Mouse (Mus musculus): Measurements from ENCODE around the gene Commd9. TPM values are rescaled to one million over a fixed set of nuclear protein-coding genes. Genes with fewer than 3 reads are reported as not detected.

Commd9 gene
- polyA plus RNA-seq, 1 experiment from 2014 or later, result 65.6 TPM

- 84% methylated on average over 8 of the region's 8 CpGs for WGBS
- Histone ChIP-seq H3K4me2 (no peak overlapping the region), H3K9ac (no peak overlapping the region), H3K4me1 (peaks cover 8% of the 10 kb centered on the region), H3K9me3 (replicated peaks) (no peaks in the 10 kb centered on the region), H3K27ac (no peak overlapping the region), H3K36me3 (no peaks in the 10 kb centered on the region), H3K27me3 (no peaks in the 10 kb centered on the region), H3K4me3 (replicated peaks) (no peak overlapping the region)
- ATAC-seq (replicated peaks; ENCODE audit: low FRiP score), result no peak
These were observed 2.8 kb downstream of the Commd9 start for GRCm38 (mm10) chr2:101888886-101889285.

GRCm38 (mm10) chr2:101891143-101891542 lies 5.1 kb downstream of the Commd9 start:
- Histone ChIP-seq H3K36me3 (peaks cover 10% of the 10 kb centered on the region; the same call in 1 of the 2 replicates), H3K27ac (no peak overlapping the region), H3K27me3 (no peaks in the 10 kb centered on the region), H3K4me2 (no peak overlapping the region), H3K9ac (no peak overlapping the region), H3K4me3 (replicated peaks) (no peak overlapping the region), H3K4me1 (peaks cover 16% of the 10 kb centered on the region), H3K9me3 (replicated peaks) (no peaks in the 10 kb centered on the region)
- ATAC-seq (replicated peaks; ENCODE audit: low FRiP score), result no peak
- 29% methylated on average over 7 of the region's 7 CpGs for WGBS

DNA sequence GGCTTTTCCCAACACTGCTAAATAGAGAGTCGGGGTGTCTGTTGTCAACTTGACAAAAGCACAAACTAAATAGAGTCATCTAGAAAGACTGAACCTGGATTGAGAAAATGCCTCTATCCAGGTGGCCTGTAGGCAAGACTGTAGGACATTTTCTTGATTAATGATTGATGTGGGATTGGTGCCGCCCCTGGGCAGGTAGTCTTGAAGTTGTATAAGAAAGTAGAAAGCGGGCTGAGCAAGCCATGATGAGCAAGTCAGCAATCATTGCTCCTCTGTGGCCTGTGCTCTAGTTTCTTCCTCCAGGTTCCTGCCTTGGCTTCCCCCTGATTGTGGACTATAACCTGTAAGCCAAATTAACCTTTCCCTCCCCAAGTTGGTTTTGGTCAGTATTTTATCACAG lies 8.1 kb downstream of the Commd9 start:
- H3K27me3 ChIP-seq, result no peaks in the 10 kb centered on the region
- H3K4me3 ChIP-seq (replicated peaks), result no peak overlapping the region
- WGBS, result 82% methylated on average over 3 of the region's 3 CpGs
- H3K4me1 ChIP-seq, result peaks cover 13% of the 10 kb centered on the region; the same call in 1 of the 2 replicates
- H3K9ac ChIP-seq, result no peak overlapping the region
- no peak for ATAC-seq (replicated peaks; ENCODE audit: low FRiP score)
- no peak overlapping the region for H3K4me2 ChIP-seq
- H3K9me3 ChIP-seq (replicated peaks), result no peaks in the 10 kb centered on the region
- peaks cover 19% of the 10 kb centered on the region for H3K36me3 ChIP-seq
- no peak overlapping the region for H3K27ac ChIP-seq

- H3K27ac ChIP-seq, result 0 out of 2 replicates have a peak overlapping the region, but pooled peaks have one; percentile 27
- peak; percentile 69 for ATAC-seq (replicated peaks; ENCODE audit: low FRiP score)
- no peak overlapping the region for H3K4me2 ChIP-seq
- no peak overlapping the region for H3K9ac ChIP-seq
- WGBS, result 55% methylated on average over 10 of the region's 10 CpGs
- H3K4me1 ChIP-seq, result peaks cover 13% of the 10 kb centered on the region; the same call in 1 of the 2 replicates
- peaks cover 39% of the 10 kb centered on the region for H3K36me3 ChIP-seq
- no peaks in the 10 kb centered on the region for H3K9me3 ChIP-seq (replicated peaks)
- H3K4me3 ChIP-seq (replicated peaks), result no peak overlapping the region
- H3K27me3 ChIP-seq, result no peaks in the 10 kb centered on the region
These were observed 10.6 kb downstream of the Commd9 start for GRCm38 (mm10) chr2:101896425-101897204.

DNA sequence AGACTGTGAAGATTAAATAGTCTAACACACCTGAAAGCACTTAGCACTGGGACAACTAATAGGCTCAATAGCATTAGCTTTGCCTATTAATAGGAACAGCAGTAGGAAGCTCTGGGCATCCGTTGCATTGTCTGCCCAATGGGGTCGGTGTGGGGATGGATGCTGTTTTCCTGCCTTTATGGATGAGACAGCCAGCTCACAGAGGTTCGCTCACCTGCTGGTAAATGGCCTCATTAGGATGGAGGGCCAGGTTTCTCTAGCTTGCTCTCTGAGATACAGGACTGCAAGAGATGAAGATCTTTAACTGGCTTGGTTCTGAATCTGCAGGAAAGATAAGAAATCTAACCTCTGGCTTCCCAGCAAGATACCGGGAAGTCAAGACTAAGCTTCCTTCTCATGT lies 16.1 kb downstream of the Commd9 start:
- no peak overlapping the region for H3K4me2 ChIP-seq
- no peak for ATAC-seq (replicated peaks; ENCODE audit: low FRiP score)

GRCm38 (mm10) chr2:101905534-101906378 lies 19.7 kb downstream of the Commd9 start:
- H3K27ac ChIP-seq, result no peak overlapping the region
- H3K36me3 ChIP-seq, result peaks cover 9% of the 10 kb centered on the region; the same call in 1 of the 2 replicates
- H3K9me3 ChIP-seq (replicated peaks), result no peaks in the 10 kb centered on the region
- peak overlapping the region; percentile 25; the same call in 1 of the 2 replicates for H3K4me3 ChIP-seq (replicated peaks)
- H3K4me1 ChIP-seq, result peaks cover 10% of the 10 kb centered on the region
- H3K4me2 ChIP-seq, result peak overlapping the region; percentile 57
- WGBS, result 26% methylated on average over 21 of the region's 21 CpGs
- H3K27me3 ChIP-seq, result no peaks in the 10 kb centered on the region
- ATAC-seq (replicated peaks; ENCODE audit: low FRiP score), result peak; percentile 67
- no peak overlapping the region for H3K9ac ChIP-seq

More for the DNA sequence above, 16.1 kb downstream of the Commd9 start:
- Histone ChIP-seq H3K4me3 (replicated peaks) (no peak overlapping the region), H3K27ac (no peak overlapping the region), H3K36me3 (peaks cover 21% of the 10 kb centered on the region), H3K27me3 (no peaks in the 10 kb centered on the region), H3K4me1 (peaks cover 10% of the 10 kb centered on the region), H3K9me3 (replicated peaks) (no peaks in the 10 kb centered on the region), H3K9ac (no peak overlapping the region)
- 84% methylated on average over 4 of the region's 4 CpGs for WGBS

- WGBS, result 50% methylated on average over 5 of the region's 5 CpGs
- peak; percentile 59; the same call in 1 of the 2 replicates for ATAC-seq (replicated peaks; ENCODE audit: low FRiP score)
- Histone ChIP-seq H3K4me2 (peak overlapping the region; percentile 57; the same call in 1 of the 2 replicates), H3K36me3 (0 out of 2 replicates have a peak, but pooled peaks cover 3% of the 10 kb centered on the region), H3K9ac (no peak overlapping the region), H3K4me3 (replicated peaks) (no peak overlapping the region), H3K27me3 (no peaks in the 10 kb centered on the region), H3K4me1 (peaks cover 10% of the 10 kb centered on the region), H3K9me3 (replicated peaks) (no peaks in the 10 kb centered on the region), H3K27ac (no peak overlapping the region)
These were observed 20.3 kb downstream of the Commd9 start for GRCm38 (mm10) chr2:101906379-101906690.

GRCm38 (mm10) chr2:101907386-101908022 lies 21.5 kb downstream of the Commd9 start:
- H3K36me3 ChIP-seq, result no peaks in the 10 kb centered on the region
- WGBS, result 63% methylated on average over 10 of the region's 10 CpGs
- no peak overlapping the region for H3K4me3 ChIP-seq (replicated peaks)
- ATAC-seq (replicated peaks; ENCODE audit: low FRiP score), result no peak
- H3K9me3 ChIP-seq (replicated peaks), result no peaks in the 10 kb centered on the region
- no peak overlapping the region for H3K27ac ChIP-seq
- H3K9ac ChIP-seq, result no peak overlapping the region
- peaks cover 10% of the 10 kb centered on the region for H3K4me1 ChIP-seq
- no peak overlapping the region for H3K4me2 ChIP-seq
- no peaks in the 10 kb centered on the region for H3K27me3 ChIP-seq

DNA sequence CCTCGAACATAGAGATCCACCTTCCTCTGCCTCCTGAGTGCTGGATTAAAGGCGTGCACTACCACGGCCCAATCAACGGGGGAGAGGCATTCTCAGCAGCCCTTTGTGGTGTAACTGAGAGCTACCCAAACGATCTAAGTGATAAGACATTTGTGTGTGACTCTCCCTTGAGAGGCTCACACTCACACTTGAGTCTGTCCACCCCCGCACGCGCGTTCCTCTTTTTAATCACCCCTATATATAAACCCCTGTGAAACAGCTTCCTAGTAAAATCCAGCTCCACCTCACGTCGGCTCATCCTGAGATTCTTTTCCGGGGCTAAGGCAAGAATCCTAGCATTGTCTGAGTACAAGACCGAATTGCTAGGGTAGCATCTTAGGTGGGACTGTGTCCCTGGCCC lies 22.7 kb downstream of the Commd9 start:
- Histone ChIP-seq H3K27ac (no peak overlapping the region; the same call in 1 of the 2 replicates), H3K4me2 (no peak overlapping the region), H3K4me3 (replicated peaks) (no peak overlapping the region), H3K36me3 (no peaks in the 10 kb centered on the region), H3K4me1 (peaks cover 10% of the 10 kb centered on the region), H3K9ac (no peak overlapping the region), H3K27me3 (no peaks in the 10 kb centered on the region), H3K9me3 (replicated peaks) (no peaks in the 10 kb centered on the region)
- 72% methylated on average over 13 of the region's 13 CpGs for WGBS
- ATAC-seq (replicated peaks; ENCODE audit: low FRiP score), result no peak

DNA sequence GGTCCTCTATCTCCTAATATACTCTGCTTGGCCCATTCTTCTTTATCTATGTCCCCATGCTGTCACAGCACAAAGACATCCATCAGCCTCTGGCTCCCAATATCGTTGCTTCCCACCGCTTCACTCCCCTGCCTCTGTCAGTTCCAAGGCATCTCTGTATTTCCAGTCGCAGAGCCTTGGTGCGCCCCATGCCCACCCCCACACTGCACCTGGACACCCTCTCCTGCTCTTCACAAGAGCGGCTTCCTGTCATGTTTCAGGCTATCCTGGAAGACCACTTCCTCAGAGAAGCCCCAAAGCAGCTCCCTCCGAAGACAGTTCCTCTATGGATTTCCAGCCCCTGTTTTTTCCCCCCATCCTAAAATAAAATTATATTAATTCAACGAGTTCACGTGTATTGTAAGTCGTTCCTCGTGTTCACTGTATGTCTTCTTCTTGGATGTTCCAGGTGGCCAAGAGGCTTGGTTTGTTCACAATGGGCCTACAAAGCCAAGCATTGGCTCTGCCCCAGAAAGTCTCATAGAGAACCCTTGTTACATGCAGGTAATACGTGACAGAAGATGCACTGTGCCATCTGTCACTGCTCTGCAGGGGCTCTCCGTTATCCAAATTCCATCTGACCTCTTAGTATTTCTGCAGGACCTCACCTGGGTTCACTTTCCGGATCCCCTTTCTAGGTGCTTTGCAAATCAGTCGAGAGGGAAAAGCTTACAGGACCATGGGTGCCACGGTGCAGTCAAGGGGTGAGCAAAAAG lies 23.5 kb downstream of the Commd9 start:
- Histone ChIP-seq H3K27ac (no peak overlapping the region), H3K4me1 (peaks cover 10% of the 10 kb centered on the region), H3K9ac (no peak overlapping the region), H3K4me2 (no peak overlapping the region), H3K9me3 (replicated peaks) (no peaks in the 10 kb centered on the region), H3K4me3 (replicated peaks) (no peak overlapping the region), H3K27me3 (no peaks in the 10 kb centered on the region), H3K36me3 (no peaks in the 10 kb centered on the region)
- WGBS, result 88% methylated on average over 15 of the region's 15 CpGs
- ATAC-seq (replicated peaks; ENCODE audit: low FRiP score), result no peak

DNA sequence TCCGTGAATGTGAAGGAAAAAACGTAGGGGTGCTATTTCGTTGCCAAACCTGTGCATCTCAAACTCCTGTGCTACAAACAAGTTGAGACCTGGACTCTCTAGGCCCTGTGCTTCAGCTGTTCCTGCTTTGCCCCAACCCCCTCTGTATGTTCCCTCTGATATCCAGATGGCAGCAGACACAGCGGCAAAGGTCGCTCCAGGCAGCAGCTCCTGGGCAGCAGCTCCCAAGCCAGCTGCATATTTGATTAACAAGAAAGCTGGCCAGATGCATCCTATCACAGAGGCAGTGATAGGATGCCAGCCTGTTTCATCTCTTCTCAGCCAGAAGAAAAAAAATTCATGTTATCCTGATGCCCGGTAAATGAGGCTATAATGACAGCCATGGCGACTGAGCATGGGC lies 32.5 kb downstream of the Commd9 start:
- H3K36me3 ChIP-seq, result 0 out of 2 replicates have a peak, but pooled peaks cover 3% of the 10 kb centered on the region
- no peak overlapping the region for H3K4me2 ChIP-seq
- no peak overlapping the region for H3K4me3 ChIP-seq (replicated peaks)
- no peaks in the 10 kb centered on the region; the same call in 1 of the 2 replicates for H3K4me1 ChIP-seq
- H3K27me3 ChIP-seq, result no peaks in the 10 kb centered on the region
- H3K9ac ChIP-seq, result no peak overlapping the region
- no peak overlapping the region for H3K27ac ChIP-seq
- H3K9me3 ChIP-seq (replicated peaks), result no peaks in the 10 kb centered on the region
- no peak for ATAC-seq (replicated peaks; ENCODE audit: low FRiP score)
- WGBS, result 75% methylated on average over 7 of the region's 7 CpGs
